Mouse (Mus musculus) thymus, adult 2 months (tissue): ENCODE measurements around the gene Shisa8.

ENCODE experiments used
- CTCF ChIP-seq: fragments of 200-500 bp; IDR thresholded peaks from 2 replicates; pipeline ENCODE4 v1.5.1; 2012; ENCODE audit warnings: mild to moderate bottlenecking, control low read depth, low read length, moderate library complexity, borderline replicate concordance; ENCODE audit not compliant: control insufficient read depth, poor library complexity, insufficient read depth; ENCODE audit errors: extremely low read depth
- POLR2A ChIP-seq: fragments of 200-500 bp; IDR thresholded peaks from 2 replicates; pipeline ENCODE4 v1.6.1; 2012; ENCODE audit warnings: mild to moderate bottlenecking, low read length, control low read depth, moderate library complexity; ENCODE audit not compliant: control insufficient read depth, poor library complexity, insufficient read depth; ENCODE audit errors: extremely low read depth

DNA sequence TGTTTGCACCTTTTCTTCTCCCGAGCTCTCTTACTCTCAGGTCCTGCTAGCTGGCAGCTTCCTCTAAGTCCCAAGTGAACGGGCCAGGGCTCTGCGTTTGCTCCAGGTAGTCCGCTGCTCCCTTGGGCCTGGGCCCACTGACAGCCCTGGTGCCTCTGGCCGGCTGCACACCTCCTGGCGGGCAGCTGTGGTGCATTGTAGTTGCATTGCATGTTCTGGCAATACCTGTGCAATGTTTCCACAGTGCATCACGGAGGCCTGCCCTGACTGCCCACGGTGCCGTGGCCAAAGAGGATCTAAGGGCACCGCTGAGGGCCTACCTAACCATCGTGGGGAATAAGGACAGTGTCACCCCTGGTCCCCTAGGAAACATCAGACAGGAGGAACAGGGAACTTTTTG, 14.7 kb downstream of the Shisa8 start:
- TF ChIP-seq CTCF = no peak
- TF ChIP-seq POLR2A = no peak
